Mouse (Mus musculus): ENCODE data around the gene Kbtbd7. TPM values are rescaled to one million over a fixed set of nuclear protein-coding genes. Genes with fewer than 3 reads are reported as not detected.

Kbtbd7 gene
- polyA plus RNA-seq (2012; rRNA removed) = 4.2 and 6.0 TPM in 2 replicates

DNA sequence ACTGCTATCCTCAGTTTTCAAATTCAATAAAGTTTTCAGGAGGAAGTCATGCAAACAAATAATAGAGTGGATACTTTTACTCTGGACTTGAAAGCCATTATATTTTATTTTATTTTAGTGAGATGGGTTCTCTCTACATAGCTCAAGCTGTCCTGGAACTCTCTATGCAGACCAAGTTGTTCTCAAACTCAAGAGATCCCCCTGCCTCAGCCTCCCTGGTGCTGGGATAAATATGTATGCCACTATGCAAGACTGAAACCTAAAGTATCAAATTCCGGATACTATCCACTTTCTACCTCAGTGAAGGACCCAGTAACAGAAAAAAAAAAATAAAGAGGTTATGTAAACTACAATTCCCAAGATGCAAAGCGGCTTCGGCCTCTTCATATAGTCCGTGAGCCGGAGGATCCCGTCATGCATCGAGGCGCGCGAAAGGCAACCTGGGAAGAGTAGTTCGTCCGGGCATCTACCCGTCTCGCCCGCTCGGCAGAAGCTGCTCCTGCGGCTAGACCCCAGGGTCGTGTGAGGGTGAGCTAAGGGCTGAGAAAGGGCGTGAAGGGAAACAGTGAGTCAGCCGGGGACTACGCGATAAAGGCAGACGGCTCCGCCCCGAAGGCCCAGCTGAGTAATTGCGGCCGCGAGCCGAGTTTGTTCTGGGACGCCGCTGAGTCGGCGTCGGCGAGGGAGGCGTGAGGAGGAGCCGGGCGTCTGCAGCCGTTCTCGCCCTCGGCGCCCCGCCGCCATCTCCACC is at the start of gene Kbtbd7:
Gene Kbtbd7 (plus strand): TSS at position 533 of the 751 bp plus-strand sequence.
- under 1% methylated on average over 44 of the region's 44 CpGs for WGBS
- Histone ChIP-seq H3K4me1 (ENCODE audit: control insufficient read depth, insufficient read depth, insufficient read length) (peaks cover 7% of the 10 kb centered on the region), H3K4me3 (ENCODE audit: extremely low read depth, insufficient read depth, insufficient read length) (peak within 1 kb of the TSS; percentile 62), H3K36me3 (ENCODE audit: control insufficient read depth, insufficient read depth, low read length) (no peaks in the 10 kb centered on the region), H3K27ac (ENCODE audit: insufficient read depth, low read length) (peak within 1 kb of the TSS; percentile 79), H3K27me3 (ENCODE audit: control insufficient read depth, insufficient read depth, low read length) (no peaks in the 10 kb centered on the region)
- DNase-seq (ENCODE audit: low read depth in 1 of 2, low spot score in 2 of 2) = peak; percentile 92 to 95
- TF ChIP-seq CTCF (IDR thresholded peaks at IDR 0.05; ENCODE audit: extremely low read depth, insufficient read depth, insufficient read length, insufficient replicate concordance) (no peak), POLR2A (IDR thresholded peaks at IDR 0.05; ENCODE audit: low read depth, low read length) (peak; percentile 63)

DNA sequence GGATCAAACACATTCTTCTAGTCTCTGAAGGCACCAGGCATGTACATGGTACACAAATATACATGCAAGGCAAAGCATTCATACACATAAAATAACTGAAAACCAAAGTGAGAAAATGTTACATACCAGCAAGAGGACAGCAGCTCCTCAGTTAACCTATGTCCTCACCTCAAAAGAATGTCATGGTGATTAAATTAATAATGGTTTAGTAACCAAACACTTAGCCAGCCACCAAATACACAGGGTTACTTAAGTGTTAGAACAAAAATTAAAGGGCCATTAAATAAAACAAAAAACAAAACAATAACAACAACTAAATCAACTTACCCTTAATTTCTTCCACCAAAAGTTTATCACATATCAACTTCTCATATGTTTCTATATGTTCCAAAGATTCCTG is 49.3 kb upstream of the Kbtbd7 start:
- H3K27me3 ChIP-seq (ENCODE audit: control insufficient read depth, insufficient read depth, low read length) = no peaks in the 10 kb centered on the region
- H3K36me3 ChIP-seq (ENCODE audit: control insufficient read depth, insufficient read depth, low read length) = peaks cover 21% of the 10 kb centered on the region
- no peaks in the 10 kb centered on the region for H3K4me1 ChIP-seq (ENCODE audit: control insufficient read depth, insufficient read depth, insufficient read length)
- H3K27ac ChIP-seq (ENCODE audit: insufficient read depth, low read length) = no peak overlapping the region
- no peak for TF ChIP-seq POLR2A (IDR thresholded peaks at IDR 0.05; ENCODE audit: low read depth, low read length)
- H3K4me3 ChIP-seq (ENCODE audit: extremely low read depth, insufficient read depth, insufficient read length) = no peak overlapping the region
- no peak for DNase-seq (ENCODE audit: low read depth in 1 of 2, low spot score in 2 of 2)

DNA sequence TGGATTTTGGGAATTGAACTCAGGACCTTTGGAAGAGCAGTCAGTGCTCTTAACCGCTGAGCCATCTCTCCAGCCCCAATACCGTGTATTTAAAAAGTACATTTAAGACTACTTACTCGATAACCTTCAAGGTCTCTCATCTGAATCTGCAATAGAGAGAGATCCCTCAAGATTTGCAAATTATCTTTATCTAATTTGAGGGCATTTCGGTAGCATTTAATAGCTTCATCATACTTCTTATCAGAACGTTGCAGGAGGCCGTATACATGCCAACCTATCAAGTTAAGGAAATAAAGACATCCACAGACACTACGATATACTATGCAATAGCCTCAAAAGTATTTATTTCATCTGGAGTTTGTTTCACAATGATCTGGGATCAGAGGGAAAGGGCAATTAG is 43.2 kb upstream of the Kbtbd7 start:
- DNase-seq (ENCODE audit: low read depth in 1 of 2, low spot score in 2 of 2) = no peak
- 86% methylated on average over 7 of the region's 7 CpGs for WGBS
- Histone ChIP-seq H3K4me3 (ENCODE audit: extremely low read depth, insufficient read depth, insufficient read length) (no peak overlapping the region), H3K36me3 (ENCODE audit: control insufficient read depth, insufficient read depth, low read length) (peaks cover 12% of the 10 kb centered on the region), H3K27ac (ENCODE audit: insufficient read depth, low read length) (no peak overlapping the region), H3K4me1 (ENCODE audit: control insufficient read depth, insufficient read depth, insufficient read length) (no peaks in the 10 kb centered on the region), H3K27me3 (ENCODE audit: control insufficient read depth, insufficient read depth, low read length) (no peaks in the 10 kb centered on the region)
- TF ChIP-seq CTCF (IDR thresholded peaks at IDR 0.05; ENCODE audit: extremely low read depth, insufficient read depth, insufficient read length, insufficient replicate concordance) (no peak), POLR2A (IDR thresholded peaks at IDR 0.05; ENCODE audit: low read depth, low read length) (no peak)

DNA sequence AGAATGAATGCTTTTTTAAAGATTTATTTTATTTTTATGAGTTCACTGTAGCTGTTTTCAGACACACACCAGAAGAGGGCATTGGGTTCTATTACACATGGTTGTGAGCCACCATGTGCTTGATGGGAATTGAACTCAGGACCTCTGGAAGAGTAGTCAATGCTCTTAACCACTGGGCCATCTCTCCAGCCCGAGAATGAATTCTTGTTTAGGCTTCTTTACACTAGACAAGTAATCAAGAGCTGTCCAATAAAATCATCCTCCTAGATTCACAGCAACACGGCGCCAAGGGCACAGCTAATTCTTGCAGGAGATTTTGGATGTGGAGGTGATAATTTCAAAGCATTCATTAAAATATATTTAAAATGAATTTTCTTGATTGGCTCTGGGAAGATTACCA is 38.0 kb upstream of the Kbtbd7 start:
- Histone ChIP-seq H3K4me1 (ENCODE audit: control insufficient read depth, insufficient read depth, insufficient read length) (peaks cover 4% of the 10 kb centered on the region; the same call in 1 of the 2 replicates), H3K4me3 (ENCODE audit: extremely low read depth, insufficient read depth, insufficient read length) (no peak overlapping the region), H3K27me3 (ENCODE audit: control insufficient read depth, insufficient read depth, low read length) (no peaks in the 10 kb centered on the region), H3K27ac (ENCODE audit: insufficient read depth, low read length) (no peak overlapping the region), H3K36me3 (ENCODE audit: control insufficient read depth, insufficient read depth, low read length) (peaks cover 2% of the 10 kb centered on the region; the same call in 1 of the 2 replicates)
- WGBS = 96% methylated on average over 3 of the region's 3 CpGs
- DNase-seq (ENCODE audit: low read depth in 1 of 2, low spot score in 2 of 2) = no peak
- TF ChIP-seq POLR2A (IDR thresholded peaks at IDR 0.05; ENCODE audit: low read depth, low read length) = no peak
- TF ChIP-seq CTCF (IDR thresholded peaks at IDR 0.05; ENCODE audit: extremely low read depth, insufficient read depth, insufficient read length, insufficient replicate concordance) = no peak

DNA sequence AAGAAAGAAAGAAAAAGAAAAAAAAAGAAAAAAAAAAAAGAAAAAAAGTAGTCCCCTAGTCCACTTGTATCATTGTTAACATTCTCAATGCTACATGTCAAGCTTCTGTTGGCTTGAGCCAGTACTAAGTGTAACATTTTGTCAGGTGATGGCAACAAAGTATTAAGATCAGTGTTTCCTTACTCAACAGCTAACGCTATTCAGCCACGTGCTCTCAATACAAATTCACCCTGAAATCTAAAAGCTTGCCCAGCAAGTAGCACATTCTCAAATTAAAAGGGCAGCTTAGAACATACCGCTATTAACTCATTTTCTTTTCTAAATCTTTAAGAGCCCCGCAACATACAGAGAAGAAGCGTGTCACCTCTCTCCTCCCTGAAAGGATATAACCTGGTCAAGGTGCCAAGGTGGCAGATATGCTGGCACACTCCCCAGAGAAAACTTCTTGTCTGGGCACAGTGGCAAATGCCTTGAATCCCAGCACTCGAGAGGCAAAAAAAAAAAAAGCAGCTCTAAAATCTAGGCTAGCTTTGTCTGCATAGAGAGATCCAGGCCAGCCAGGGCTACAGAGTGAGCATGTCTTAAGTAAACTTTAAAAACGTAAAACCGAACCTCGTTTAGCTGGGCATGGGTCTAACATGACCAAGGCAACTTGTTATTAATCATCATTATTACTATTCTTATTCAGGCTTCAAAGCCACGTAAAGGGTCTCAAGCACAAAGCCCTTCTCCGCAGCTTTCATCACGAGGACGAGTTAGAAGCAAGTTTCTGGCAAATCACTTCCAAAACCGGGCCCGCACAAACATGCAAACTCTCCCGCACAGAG is 36.7 kb upstream of the Kbtbd7 start:
- peaks cover 2% of the 10 kb centered on the region; the same call in 1 of the 2 replicates for H3K36me3 ChIP-seq (ENCODE audit: control insufficient read depth, insufficient read depth, low read length)
- no peak for TF ChIP-seq POLR2A (IDR thresholded peaks at IDR 0.05; ENCODE audit: low read depth, low read length)
- no peak for TF ChIP-seq CTCF (IDR thresholded peaks at IDR 0.05; ENCODE audit: extremely low read depth, insufficient read depth, insufficient read length, insufficient replicate concordance)
- no peak for DNase-seq (ENCODE audit: low read depth in 1 of 2, low spot score in 2 of 2)
- no peaks in the 10 kb centered on the region for H3K27me3 ChIP-seq (ENCODE audit: control insufficient read depth, insufficient read depth, low read length)
- peak overlapping the region; percentile 93 for H3K27ac ChIP-seq (ENCODE audit: insufficient read depth, low read length)
- peaks cover 4% of the 10 kb centered on the region; the same call in 1 of the 2 replicates for H3K4me1 ChIP-seq (ENCODE audit: control insufficient read depth, insufficient read depth, insufficient read length)
- H3K4me3 ChIP-seq (ENCODE audit: extremely low read depth, insufficient read depth, insufficient read length) = peak overlapping the region; percentile 95
- WGBS = 2% methylated on average over 16 of the region's 16 CpGs

DNA sequence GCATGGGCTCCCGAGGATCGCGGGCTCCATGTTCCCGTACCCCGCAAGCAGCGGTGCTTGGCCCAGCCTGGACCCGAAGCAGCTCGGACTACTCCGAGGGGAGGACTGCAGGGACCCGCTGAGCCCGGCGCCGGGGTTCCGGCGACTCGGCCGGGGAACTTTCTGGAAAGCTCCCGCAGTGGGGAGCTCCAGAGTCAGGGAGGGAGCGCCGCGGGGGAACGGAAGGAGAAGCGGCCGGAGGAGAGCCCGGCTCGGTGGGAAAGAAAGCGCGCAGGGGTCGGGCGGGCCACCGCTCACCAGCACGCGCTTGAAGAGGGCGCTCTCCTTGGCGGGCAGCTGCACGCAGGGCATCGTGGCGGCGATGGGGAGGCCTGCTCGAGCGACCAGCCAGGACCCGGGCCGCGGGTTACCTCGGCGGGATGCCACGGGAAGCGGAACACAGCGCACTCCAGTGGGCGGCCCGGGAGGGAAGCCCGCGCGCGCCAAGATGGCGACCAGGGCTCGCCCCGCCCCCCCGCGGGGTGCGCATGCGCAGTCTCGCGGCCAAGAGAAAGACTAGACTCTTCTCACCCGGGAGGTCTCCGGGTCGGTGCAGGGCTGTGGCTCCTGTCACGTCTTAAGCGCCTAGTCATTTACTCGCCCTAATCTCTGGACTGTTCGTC is 35.9 kb upstream of the Kbtbd7 start, which contains the start of gene Naa16:
Gene Naa16 (minus strand): TSS at position 514 of the 662 bp plus-strand sequence.
- DNase-seq (ENCODE audit: low read depth in 1 of 2, low spot score in 2 of 2) = peak; percentile 82 to 91
- H3K27me3 ChIP-seq (ENCODE audit: control insufficient read depth, insufficient read depth, low read length) = no peaks in the 10 kb centered on the region
- WGBS = under 1% methylated on average over 71 of the region's 71 CpGs
- H3K4me1 ChIP-seq (ENCODE audit: control insufficient read depth, insufficient read depth, insufficient read length) = peaks cover 4% of the 10 kb centered on the region; the same call in 1 of the 2 replicates
- peak within 1 kb of the TSS; percentile 93 for H3K27ac ChIP-seq (ENCODE audit: insufficient read depth, low read length)
- peak within 1 kb of the TSS; percentile 95 for H3K4me3 ChIP-seq (ENCODE audit: extremely low read depth, insufficient read depth, insufficient read length)
- TF ChIP-seq CTCF (IDR thresholded peaks at IDR 0.05; ENCODE audit: extremely low read depth, insufficient read depth, insufficient read length, insufficient replicate concordance) = 0 out of 2 replicates have a peak, but pooled peaks have one; percentile 28
- peak; percentile 77 for TF ChIP-seq POLR2A (IDR thresholded peaks at IDR 0.05; ENCODE audit: low read depth, low read length)
- no peaks in the 10 kb centered on the region for H3K36me3 ChIP-seq (ENCODE audit: control insufficient read depth, insufficient read depth, low read length)

Data from spleen, adult 2 months (tissue).